Comparison of ENCODE assay signal across 8 mouse cellular contexts in the genomic region with DNA sequence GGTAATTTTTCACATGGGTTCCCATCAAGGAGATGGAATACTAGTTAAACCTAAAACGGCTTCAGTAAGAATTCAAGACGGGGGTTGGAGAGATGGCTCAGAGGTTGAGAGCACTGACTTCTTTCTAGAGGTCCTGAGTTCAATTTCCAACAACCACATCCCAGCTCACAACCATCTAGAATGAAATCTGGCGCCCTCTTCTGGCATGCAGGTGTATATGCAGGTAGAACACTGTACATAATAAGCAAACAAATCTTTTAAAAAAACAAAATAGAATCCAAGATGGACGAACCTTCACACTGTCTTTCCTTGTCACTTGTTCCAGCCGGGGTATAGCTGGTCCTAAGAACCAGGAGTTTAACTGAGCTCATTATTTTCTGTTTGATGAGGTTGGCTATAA. TPM values are rescaled to one million over a fixed set of nuclear protein-coding genes. Genes with fewer than 3 reads are reported as not detected.
DNase-seq lines count a peak whose midpoint lies in the region; TF ChIP-seq lines count a peak whose summit lies in the region.
"Had no signal": no experiment of that assay in that cellular context is flagged by ENCODE, and none has a peak within 500 bp of the region (broad histone marks: within the 10 kb centered on the region; RNA-seq: fewer than 3 reads in every experiment).

No protein-coding gene starts in this region.

- no peak overlapping the region for H3K4me3 ChIP-seq in layer of hippocampus, adult 2 months
- no peak overlapping the region for H3K4me3 ChIP-seq in bone marrow, adult 2 months (replicated peaks; ENCODE audit: control insufficient read depth, low read depth, low read length)
- H3K4me3 ChIP-seq: limb, embryonic 13.5 days had no signal

- WGBS in bone marrow, adult 2 months, result 58% methylated on average over 5 of the region's 5 CpGs

- no peak for DNase-seq in layer of hippocampus, adult 2 months (ENCODE audit: low spot score in 2 of 2)
- DNase-seq in layer of hippocampus, adult 9-11 months, result no peak
- DNase-seq in CD8-positive naive resting alpha-beta T cell, adult 2 months (ENCODE audit: low read depth in 2 of 2, low spot score in 2 of 2), result peak; percentile 35 to 46
- peak; percentile 25 to 52 for DNase-seq in natural killer cell, adult 2 months (ENCODE audit: low spot score in 2 of 2)
- no peak for DNase-seq in left cerebral cortex, adult 9 months (ENCODE audit: low spot score in 2 of 2)
- DNase-seq in cerebellum, adult 9-10 months, result no peak

- TF ChIP-seq CTCF in layer of hippocampus, adult 2 months (conservative IDR thresholded peaks at IDR 0.05), result peak; percentile 65
- TF ChIP-seq CTCF in bone marrow, adult 2 months (IDR thresholded peaks at IDR 0.05; ENCODE audit: control insufficient read depth, insufficient read depth, low read length), result 0 out of 2 replicates have a peak, but pooled peaks have one; percentile 22

- no peak for TF ChIP-seq POLR2A in bone marrow, adult 2 months (IDR thresholded peaks at IDR 0.05; ENCODE audit: borderline replicate concordance, control insufficient read depth, low read depth, low read length)

- no peaks in the 10 kb centered on the region for H3K4me1 ChIP-seq in bone marrow, adult 2 months (ENCODE audit: control insufficient read depth, insufficient read depth, low read length)
- H3K4me1 ChIP-seq: limb, embryonic 13.5 days had no signal

- H3K27ac ChIP-seq in layer of hippocampus, adult 2 months, result no peak overlapping the region
- no peak overlapping the region for H3K27ac ChIP-seq in bone marrow, adult 2 months (ENCODE audit: control insufficient read depth, insufficient read depth, low read depth, low read length, poor library complexity)
- H3K27ac ChIP-seq: limb, embryonic 13.5 days had no signal

RNA-seq across cellular contexts. Expression of gene Zmym4, which starts 24.4 kb away (rescaled TPM):
- 10 to 100 TPM; 47.6 to 51.9 TPM for total RNA-seq in layer of hippocampus, adult 2 months (2021)
- 4.5 and 10.6 TPM in 2 replicates for polyA plus RNA-seq in bone marrow, adult 2 months (2011; ENCODE audit: insufficient read depth, insufficient read length, low replicate concordance, missing spikeins)

RNA-seq across cellular contexts. Expression of gene Sfpq, which starts 28.8 kb away (rescaled TPM):
- total RNA-seq in layer of hippocampus, adult 2 months (2021), result 100 to 1,000 TPM; 279 to 306 TPM
- 379 and 425 TPM in 2 replicates for polyA plus RNA-seq in bone marrow, adult 2 months (2011; ENCODE audit: insufficient read depth, insufficient read length, low replicate concordance, missing spikeins)

Comparison
In these comparisons a context has a peak if more than half of its experiments do, and no peak if none do; other contexts are left out.
1. DNase-seq: peak in CD8-positive naive resting alpha-beta T cell, adult 2 months (2 of 2) and natural killer cell, adult 2 months (2 of 2); none in layer of hippocampus, adult 2 months (0 of 2), layer of hippocampus, adult 9-11 months (single experiment), left cerebral cortex, adult 9 months (0 of 2) and cerebellum, adult 9-10 months (single experiment).